Mouse (Mus musculus) intestine, embryonic 15.5 days (tissue): ENCODE data around the gene Plpp1. TPM values are rescaled to one million over a fixed set of nuclear protein-coding genes. Genes with fewer than 3 reads are reported as not detected.

Experiments
- ATAC-seq: fragments of 200-750 bp; cut with Nextera tagmentation; 2 replicates; pipeline ENCODE4 v1.8.0; 2017; ENCODE audit warnings: moderate TSS enrichment, moderate library complexity
- H3K27ac ChIP-seq: fragments of 300-500 bp; sonication (generic); 2 replicates; pipeline ENCODE4 v1.5.1; 2015; ENCODE audit warnings: mild to moderate bottlenecking, inconsistent platforms
- H3K27me3 ChIP-seq: fragments of 300-500 bp; sonication (generic); replicated peaks from 2 replicates; pipeline ENCODE4 v1.6.1; 2015; ENCODE audit warnings: inconsistent platforms
- H3K36me3 ChIP-seq: fragments of 300-500 bp; sonication (generic); 2 replicates; pipeline ENCODE4 v1.6.1; 2015; ENCODE audit warnings: inconsistent platforms
- H3K4me1 ChIP-seq: fragments of 300-500 bp; sonication (generic); replicated peaks from 2 replicates; pipeline ENCODE4 v1.6.1; 2015; ENCODE audit warnings: inconsistent platforms
- H3K4me2 ChIP-seq: fragments of 300-500 bp; sonication (generic); replicated peaks from 2 replicates; pipeline ENCODE4 v1.6.1; 2015; ENCODE audit warnings: mild to moderate bottlenecking, inconsistent platforms
- H3K4me3 ChIP-seq: fragments of 300-500 bp; sonication (generic); replicated peaks from 2 replicates; pipeline ENCODE4 v1.5.1; 2015; ENCODE audit warnings: inconsistent platforms
- H3K9ac ChIP-seq: fragments of 300-500 bp; sonication (generic); 2 replicates; pipeline ENCODE4 v1.6.1; 2015; ENCODE audit warnings: inconsistent platforms
- H3K9me3 ChIP-seq: fragments of 300-500 bp; sonication (generic); 2 replicates; pipeline ENCODE4 v1.6.1; 2016; ENCODE audit warnings: inconsistent platforms
- WGBS: fragments of 180-500 bp; shearing (Covaris S2); methylation state at CpG from one replicate; pipeline ENCODE4 v1.1.7; 2015; 5-methylcytosine and 5-hydroxymethylcytosine counted together
- polyA plus RNA-seq: library from polyadenylated mRNA; unstranded; fragments of >200 nt; fragmentation: Nextera tagmentation; extraction: Ambion mirVana; gene quantifications from 2 replicates; pipeline ENCODE4 v1.2.1, GENCODE M21; 2015

The Plpp1 gene
- polyA plus RNA-seq, 1 experiment from 2014 or later: 84.5 TPM

GRCm38 (mm10) chr13:112761787-112762186, 38.8 kb upstream of the Plpp1 start:
- no peaks in the 10 kb centered on the region for H3K36me3 ChIP-seq
- ATAC-seq: no peak
- no peaks in the 10 kb centered on the region for H3K27me3 ChIP-seq
- no peaks in the 10 kb centered on the region for H3K9me3 ChIP-seq
- peaks cover 10% of the 10 kb centered on the region; the same call in 1 of the 2 replicates for H3K4me1 ChIP-seq
- peak overlapping the region; percentile 68 for H3K27ac ChIP-seq
- H3K4me2 ChIP-seq: no peak overlapping the region
- H3K9ac ChIP-seq: no peak overlapping the region
- 33% methylated on average over 1 of the region's 1 CpGs for WGBS
- H3K4me3 ChIP-seq: no peak overlapping the region

GRCm38 (mm10) chr13:112762548-112762947, 38.0 kb upstream of the Plpp1 start:
- Histone ChIP-seq H3K27ac (peak overlapping the region; percentile 6; the same call in 1 of the 2 replicates), H3K4me3 (no peak overlapping the region), H3K9ac (no peak overlapping the region), H3K36me3 (no peaks in the 10 kb centered on the region), H3K27me3 (no peaks in the 10 kb centered on the region), H3K9me3 (0 out of 2 replicates have a peak, but pooled peaks cover 6% of the 10 kb centered on the region), H3K4me2 (no peak overlapping the region), H3K4me1 (peaks cover 10% of the 10 kb centered on the region; the same call in 1 of the 2 replicates)
- ATAC-seq: no peak
- WGBS: 48% methylated on average over 4 of the region's 4 CpGs

- H3K9me3 ChIP-seq: 0 out of 2 replicates have a peak, but pooled peaks cover 7% of the 10 kb centered on the region
- no peak overlapping the region for H3K9ac ChIP-seq
- 65% methylated on average over 10 of the region's 10 CpGs for WGBS
- no peaks in the 10 kb centered on the region for H3K27me3 ChIP-seq
- ATAC-seq: peak; percentile 26; the same call in 1 of the 2 replicates
- no peak overlapping the region for H3K4me2 ChIP-seq
- H3K27ac ChIP-seq: 0 out of 2 replicates have a peak overlapping the region, but pooled peaks have one; percentile 19
- no peak overlapping the region for H3K4me3 ChIP-seq
- H3K4me1 ChIP-seq: peaks cover 10% of the 10 kb centered on the region; the same call in 1 of the 2 replicates
- H3K36me3 ChIP-seq: no peaks in the 10 kb centered on the region
Observed at GRCm38 (mm10) chr13:112763531-112764091, 37.0 kb upstream of the Plpp1 start.

GRCm38 (mm10) chr13:112764556-112764955, 36.0 kb upstream of the Plpp1 start:
- peaks cover 8% of the 10 kb centered on the region; the same call in 1 of the 2 replicates for H3K4me1 ChIP-seq
- ATAC-seq: no peak
- no peaks in the 10 kb centered on the region for H3K27me3 ChIP-seq
- H3K9me3 ChIP-seq: 0 out of 2 replicates have a peak, but pooled peaks cover 7% of the 10 kb centered on the region
- no peak overlapping the region for H3K9ac ChIP-seq
- H3K36me3 ChIP-seq: no peaks in the 10 kb centered on the region
- no peak overlapping the region for H3K4me3 ChIP-seq
- peak overlapping the region; percentile 19; the same call in 1 of the 2 replicates for H3K27ac ChIP-seq
- no peak overlapping the region for H3K4me2 ChIP-seq
- WGBS: 67% methylated on average over 5 of the region's 5 CpGs

GRCm38 (mm10) chr13:112765654-112766053, 34.9 kb upstream of the Plpp1 start:
- Histone ChIP-seq H3K4me3 (no peak overlapping the region), H3K27me3 (no peaks in the 10 kb centered on the region), H3K9ac (no peak overlapping the region), H3K36me3 (no peaks in the 10 kb centered on the region), H3K4me2 (no peak overlapping the region), H3K27ac (no peak overlapping the region), H3K9me3 (0 out of 2 replicates have a peak, but pooled peaks cover 7% of the 10 kb centered on the region), H3K4me1 (peaks cover 7% of the 10 kb centered on the region; the same call in 1 of the 2 replicates)
- no peak for ATAC-seq
- WGBS: 88% methylated on average over 3 of the region's 3 CpGs

- Histone ChIP-seq H3K4me1 (peaks cover 9% of the 10 kb centered on the region; the same call in 1 of the 2 replicates), H3K27me3 (no peaks in the 10 kb centered on the region), H3K4me2 (no peak overlapping the region), H3K9ac (no peak overlapping the region), H3K9me3 (0 out of 2 replicates have a peak, but pooled peaks cover 7% of the 10 kb centered on the region), H3K27ac (peak overlapping the region; percentile 57), H3K4me3 (no peak overlapping the region), H3K36me3 (no peaks in the 10 kb centered on the region)
- WGBS: 33% methylated on average over 11 of the region's 11 CpGs
- peak; percentile 67 for ATAC-seq
Observed at GRCm38 (mm10) chr13:112770528-112771328, 29.9 kb upstream of the Plpp1 start.

GRCm38 (mm10) chr13:112771447-112772208, 29.0 kb upstream of the Plpp1 start:
- Histone ChIP-seq H3K9me3 (0 out of 2 replicates have a peak, but pooled peaks cover 7% of the 10 kb centered on the region), H3K27ac (0 out of 2 replicates have a peak overlapping the region, but pooled peaks have one; percentile 5), H3K4me1 (peaks cover 9% of the 10 kb centered on the region; the same call in 1 of the 2 replicates), H3K27me3 (no peaks in the 10 kb centered on the region), H3K4me3 (no peak overlapping the region), H3K9ac (no peak overlapping the region), H3K36me3 (no peaks in the 10 kb centered on the region), H3K4me2 (no peak overlapping the region)
- WGBS: 44% methylated on average over 15 of the region's 15 CpGs
- ATAC-seq: no peak

- Histone ChIP-seq H3K36me3 (no peaks in the 10 kb centered on the region), H3K4me3 (no peak overlapping the region), H3K9ac (no peak overlapping the region), H3K9me3 (0 out of 2 replicates have a peak, but pooled peaks cover 4% of the 10 kb centered on the region), H3K27ac (no peak overlapping the region), H3K4me2 (no peak overlapping the region), H3K4me1 (peaks cover 9% of the 10 kb centered on the region; the same call in 1 of the 2 replicates), H3K27me3 (no peaks in the 10 kb centered on the region)
- no peak for ATAC-seq
- WGBS: 68% methylated on average over 11 of the region's 11 CpGs
Observed at GRCm38 (mm10) chr13:112772252-112772651, 28.3 kb upstream of the Plpp1 start.

GRCm38 (mm10) chr13:112772861-112773260, 27.7 kb upstream of the Plpp1 start:
- no peak overlapping the region for H3K4me2 ChIP-seq
- no peak for ATAC-seq
- H3K27ac ChIP-seq: no peak overlapping the region
- H3K4me3 ChIP-seq: no peak overlapping the region
- no peaks in the 10 kb centered on the region for H3K27me3 ChIP-seq
- peaks cover 9% of the 10 kb centered on the region; the same call in 1 of the 2 replicates for H3K4me1 ChIP-seq
- no peaks in the 10 kb centered on the region for H3K36me3 ChIP-seq
- WGBS: 79% methylated on average over 14 of the region's 14 CpGs
- no peak overlapping the region for H3K9ac ChIP-seq
- H3K9me3 ChIP-seq: no peaks in the 10 kb centered on the region

GRCm38 (mm10) chr13:112773991-112774675, 26.5 kb upstream of the Plpp1 start:
- Histone ChIP-seq H3K9me3 (no peaks in the 10 kb centered on the region), H3K4me2 (no peak overlapping the region), H3K9ac (no peak overlapping the region), H3K27me3 (no peaks in the 10 kb centered on the region), H3K4me1 (peaks cover 9% of the 10 kb centered on the region; the same call in 1 of the 2 replicates), H3K27ac (no peak overlapping the region), H3K4me3 (no peak overlapping the region), H3K36me3 (no peaks in the 10 kb centered on the region)
- no peak for ATAC-seq
- WGBS: 93% methylated on average over 3 of the region's 3 CpGs

- Histone ChIP-seq H3K36me3 (no peaks in the 10 kb centered on the region), H3K9ac (no peak overlapping the region), H3K4me1 (peaks cover 5% of the 10 kb centered on the region; the same call in 1 of the 2 replicates), H3K4me3 (no peak overlapping the region), H3K27ac (no peak overlapping the region), H3K4me2 (no peak overlapping the region), H3K9me3 (no peaks in the 10 kb centered on the region), H3K27me3 (no peaks in the 10 kb centered on the region)
- 87% methylated on average over 10 of the region's 10 CpGs for WGBS
- no peak for ATAC-seq
Observed at GRCm38 (mm10) chr13:112775856-112776255, 24.7 kb upstream of the Plpp1 start.
